Mouse (Mus musculus) hindbrain, embryonic 13.5 days (tissue): ENCODE measurements around the gene Ttc38. TPM values are rescaled to one million over a fixed set of nuclear protein-coding genes. Genes with fewer than 3 reads are reported as not detected.

Experiments
- ATAC-seq: fragments of 200-750 bp; cut with Nextera tagmentation; 2 replicates; pipeline ENCODE4 v1.8.0; 2017; ENCODE audit warnings: moderate TSS enrichment; ENCODE audit not compliant: low FRiP score
- H3K27ac ChIP-seq: fragments of 300-500 bp; sonication (generic); 2 replicates; pipeline ENCODE4 v1.5.1; 2015; ENCODE audit warnings: inconsistent platforms, mild to moderate bottlenecking, moderate library complexity
- H3K27me3 ChIP-seq: fragments of 300-500 bp; sonication (generic); 2 replicates; pipeline ENCODE4 v1.6.1; 2015; ENCODE audit warnings: mild to moderate bottlenecking, inconsistent platforms
- H3K36me3 ChIP-seq: fragments of 300-500 bp; sonication (generic); 2 replicates; pipeline ENCODE4 v1.6.1; 2015; ENCODE audit warnings: mild to moderate bottlenecking, inconsistent platforms
- H3K4me1 ChIP-seq: fragments of 300-500 bp; sonication (generic); replicated peaks from 2 replicates; pipeline ENCODE4 v1.6.1; 2015; ENCODE audit warnings: inconsistent platforms
- H3K4me2 ChIP-seq: fragments of 300-500 bp; sonication (generic); 2 replicates; pipeline ENCODE4 v1.6.1; 2015; ENCODE audit warnings: inconsistent platforms, mild to moderate bottlenecking, moderate library complexity
- H3K4me3 ChIP-seq: fragments of 300-500 bp; sonication (generic); 2 replicates; pipeline ENCODE4 v1.5.1; 2015; ENCODE audit warnings: mild to moderate bottlenecking, inconsistent platforms
- H3K9ac ChIP-seq: fragments of 300-500 bp; sonication (generic); 2 replicates; pipeline ENCODE4 v1.6.1; 2015; ENCODE audit warnings: mild to moderate bottlenecking, inconsistent platforms
- H3K9me3 ChIP-seq: fragments of 300-500 bp; sonication (generic); 2 replicates; pipeline ENCODE4 v1.6.1; 2016; ENCODE audit warnings: inconsistent platforms
- WGBS: fragments of 180-500 bp; shearing (Covaris S2); methylation state at CpG from one replicate; pipeline ENCODE4 v1.1.7; 2015; 5-methylcytosine and 5-hydroxymethylcytosine counted together
- polyA plus RNA-seq: library from polyadenylated mRNA; unstranded; fragments of >200 nt; fragmentation: Nextera tagmentation; extraction: Ambion mirVana; gene quantifications from 2 replicates; pipeline ENCODE4 v1.2.1, GENCODE M21; 2015

Gene Ttc38
- polyA plus RNA-seq = 3.4 and 3.9 TPM in 2 replicates

DNA sequence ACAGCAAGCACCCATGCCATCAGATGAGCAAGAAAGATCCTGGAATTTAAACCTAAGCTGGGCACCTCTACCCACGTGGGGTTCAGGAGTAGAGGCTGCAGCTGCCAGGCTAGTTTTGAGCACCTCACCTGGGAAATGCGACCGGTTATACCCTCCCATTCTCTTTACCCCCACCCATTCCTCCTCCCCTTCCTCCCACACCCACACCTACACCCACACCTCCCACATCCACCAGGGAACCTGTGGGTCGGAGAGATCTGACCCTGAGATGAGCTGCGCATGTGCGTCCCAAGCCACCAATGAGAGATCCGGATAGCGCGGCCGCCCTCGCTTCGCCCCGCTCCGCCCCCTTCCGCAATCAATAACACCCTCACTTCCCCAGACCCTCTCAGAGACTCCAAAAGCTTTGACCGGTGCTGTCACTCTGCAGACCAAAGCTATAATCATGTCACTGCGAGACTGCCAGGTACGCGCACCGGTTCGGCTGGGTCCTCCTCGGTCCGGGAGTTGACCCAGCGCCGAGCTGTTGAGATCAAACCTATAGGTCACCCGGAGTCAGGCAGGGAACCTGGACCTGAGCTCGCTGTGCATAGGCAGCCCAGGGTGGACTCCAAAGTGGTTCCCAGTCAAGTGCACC, at the start of gene Ttc38:
Gene Ttc38, plus strand, starts transcription at position 353 of the 637 bp plus-strand sequence.
- Histone ChIP-seq H3K27ac (no peak within 1 kb of the TSS), H3K36me3 (peaks cover 6% of the 10 kb centered on the region), H3K9ac (peak within 1 kb of the TSS; percentile 77), H3K9me3 (no peaks in the 10 kb centered on the region), H3K4me2 (peak within 1 kb of the TSS; percentile 79), H3K4me1 (peaks cover 12% of the 10 kb centered on the region), H3K27me3 (no peaks in the 10 kb centered on the region), H3K4me3 (peak within 1 kb of the TSS; percentile 60)
- WGBS = under 1% methylated on average over 27 of the region's 27 CpGs
- peak; percentile 92 for ATAC-seq

- WGBS = 91% methylated on average over 4 of the region's 4 CpGs
- H3K27me3 ChIP-seq = 0 out of 2 replicates have a peak, but pooled peaks cover 3% of the 10 kb centered on the region
- H3K4me1 ChIP-seq = no peaks in the 10 kb centered on the region
- H3K4me3 ChIP-seq = no peak overlapping the region
- no peak overlapping the region for H3K27ac ChIP-seq
- H3K9ac ChIP-seq = no peak overlapping the region
- H3K4me2 ChIP-seq = no peak overlapping the region
- H3K36me3 ChIP-seq = no peaks in the 10 kb centered on the region
- H3K9me3 ChIP-seq = no peaks in the 10 kb centered on the region; the same call in 1 of the 2 replicates
- ATAC-seq = no peak
These were observed 49.0 kb upstream of the Ttc38 start for GRCm38 (mm10) chr15:85783146-85783545.

- ATAC-seq = no peak
- Histone ChIP-seq H3K4me1 (no peaks in the 10 kb centered on the region), H3K27ac (no peak overlapping the region), H3K4me3 (no peak overlapping the region), H3K4me2 (no peak overlapping the region), H3K9me3 (no peaks in the 10 kb centered on the region; the same call in 1 of the 2 replicates), H3K9ac (no peak overlapping the region), H3K36me3 (no peaks in the 10 kb centered on the region), H3K27me3 (0 out of 2 replicates have a peak, but pooled peaks cover 3% of the 10 kb centered on the region)
- 96% methylated on average over 3 of the region's 3 CpGs for WGBS
These were observed 47.8 kb upstream of the Ttc38 start for GRCm38 (mm10) chr15:85784341-85784740.

DNA sequence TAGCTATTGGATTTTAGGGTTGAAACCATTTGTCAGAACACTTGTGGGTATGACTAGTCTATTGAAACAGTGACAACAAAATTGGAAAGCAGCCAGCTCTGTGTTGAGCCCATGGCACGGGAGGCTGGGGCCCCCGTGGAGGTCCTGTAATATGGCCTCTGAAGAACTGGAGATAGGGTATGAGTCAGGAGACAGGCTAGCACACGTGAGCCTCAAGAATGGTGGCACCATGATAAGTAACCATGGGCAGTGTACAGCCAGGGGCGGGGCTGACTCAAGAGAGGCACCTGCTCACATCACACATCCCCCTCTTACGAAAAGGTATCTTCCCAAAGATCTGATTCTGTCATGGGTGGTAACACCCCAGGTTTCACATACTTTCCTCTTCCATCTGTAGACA, 45.4 kb upstream of the Ttc38 start:
- Histone ChIP-seq H3K36me3 (no peaks in the 10 kb centered on the region), H3K9me3 (no peaks in the 10 kb centered on the region; the same call in 1 of the 2 replicates), H3K4me1 (no peaks in the 10 kb centered on the region), H3K9ac (no peak overlapping the region), H3K27me3 (0 out of 2 replicates have a peak, but pooled peaks cover 3% of the 10 kb centered on the region), H3K4me3 (no peak overlapping the region), H3K27ac (no peak overlapping the region), H3K4me2 (no peak overlapping the region)
- no peak for ATAC-seq
- WGBS = 82% methylated on average over 5 of the region's 5 CpGs

GRCm38 (mm10) chr15:85787482-85787881, 44.6 kb upstream of the Ttc38 start:
- H3K9ac ChIP-seq = no peak overlapping the region
- no peaks in the 10 kb centered on the region for H3K4me1 ChIP-seq
- H3K9me3 ChIP-seq = no peaks in the 10 kb centered on the region; the same call in 1 of the 2 replicates
- ATAC-seq = no peak
- H3K27ac ChIP-seq = no peak overlapping the region
- 0 out of 2 replicates have a peak, but pooled peaks cover 2% of the 10 kb centered on the region for H3K27me3 ChIP-seq
- H3K4me3 ChIP-seq = no peak overlapping the region
- no peak overlapping the region for H3K4me2 ChIP-seq
- WGBS = 92% methylated on average over 6 of the region's 6 CpGs
- H3K36me3 ChIP-seq = no peaks in the 10 kb centered on the region

DNA sequence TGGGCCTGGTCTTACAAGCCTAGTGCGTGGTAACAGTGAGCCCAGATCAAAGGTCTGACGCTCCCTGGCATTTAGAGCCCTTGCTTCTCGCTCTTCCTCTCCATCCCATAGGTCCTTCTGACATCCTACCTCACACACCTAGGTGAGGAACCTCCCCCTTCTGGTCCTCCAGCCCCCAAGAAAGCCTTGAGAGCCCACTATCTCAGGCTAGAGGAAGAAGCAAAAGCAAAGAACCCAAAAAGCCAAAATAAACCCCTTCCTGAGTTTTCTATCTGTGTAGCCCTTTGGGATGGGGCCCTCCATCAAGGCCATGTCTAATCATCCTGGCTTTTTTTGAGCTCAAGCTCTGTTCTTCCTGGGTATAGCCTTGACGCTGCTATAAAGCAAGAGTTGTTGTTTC, 44.1 kb upstream of the Ttc38 start:
- no peak overlapping the region for H3K27ac ChIP-seq
- H3K4me2 ChIP-seq = no peak overlapping the region
- H3K27me3 ChIP-seq = no peaks in the 10 kb centered on the region
- H3K4me3 ChIP-seq = no peak overlapping the region
- 95% methylated on average over 4 of the region's 4 CpGs for WGBS
- no peak for ATAC-seq
- H3K36me3 ChIP-seq = no peaks in the 10 kb centered on the region
- no peaks in the 10 kb centered on the region for H3K4me1 ChIP-seq
- H3K9ac ChIP-seq = no peak overlapping the region
- no peaks in the 10 kb centered on the region; the same call in 1 of the 2 replicates for H3K9me3 ChIP-seq

DNA sequence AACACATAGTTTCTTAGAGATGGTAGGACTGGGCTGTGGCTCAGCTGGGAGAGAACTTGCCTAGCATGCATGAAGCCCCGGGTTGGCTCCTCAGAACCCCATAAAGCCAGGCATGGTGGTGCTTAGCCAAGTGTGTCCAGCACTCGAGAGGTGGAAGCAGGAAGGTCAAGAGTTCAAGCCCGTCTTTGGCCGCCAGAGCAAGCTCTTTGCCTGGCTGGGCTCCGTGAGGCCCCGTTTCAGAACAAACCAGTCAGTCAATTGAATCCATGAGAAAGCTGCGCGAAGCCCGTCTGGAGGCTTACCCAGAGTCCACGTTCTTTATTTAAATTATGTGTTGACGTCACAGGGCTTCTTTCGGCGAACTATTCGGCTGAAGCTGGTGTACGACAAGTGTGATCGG, 43.5 kb upstream of the Ttc38 start:
- Histone ChIP-seq H3K27ac (no peak overlapping the region), H3K4me1 (no peaks in the 10 kb centered on the region), H3K4me3 (no peak overlapping the region), H3K9me3 (no peaks in the 10 kb centered on the region), H3K9ac (no peak overlapping the region), H3K27me3 (no peaks in the 10 kb centered on the region), H3K36me3 (no peaks in the 10 kb centered on the region), H3K4me2 (no peak overlapping the region)
- WGBS = 81% methylated on average over 16 of the region's 16 CpGs
- no peak for ATAC-seq

DNA sequence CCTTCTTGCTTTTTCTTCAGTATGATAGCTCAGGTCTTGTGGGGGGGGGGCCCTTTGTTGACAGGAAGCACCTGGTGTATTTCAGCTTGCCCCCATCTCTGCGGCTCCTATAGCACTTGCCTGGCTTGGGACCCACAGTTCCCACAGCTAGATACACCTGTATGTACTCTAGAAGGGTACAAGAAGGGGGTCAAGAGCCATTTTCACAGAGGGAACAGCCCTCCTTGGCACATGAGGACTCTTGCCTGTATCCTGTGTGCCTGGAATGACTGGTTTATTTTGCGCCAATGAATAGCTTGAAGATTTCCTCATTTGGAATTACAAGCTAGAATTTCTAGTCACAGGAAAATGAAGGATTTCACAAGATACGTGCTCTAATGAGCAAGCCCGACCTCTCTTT, 40.7 kb upstream of the Ttc38 start:
- no peak overlapping the region for H3K4me2 ChIP-seq
- WGBS = 93% methylated on average over 4 of the region's 4 CpGs
- no peaks in the 10 kb centered on the region for H3K36me3 ChIP-seq
- no peak overlapping the region for H3K27ac ChIP-seq
- H3K9ac ChIP-seq = no peak overlapping the region
- no peak for ATAC-seq
- no peaks in the 10 kb centered on the region for H3K9me3 ChIP-seq
- no peaks in the 10 kb centered on the region for H3K27me3 ChIP-seq
- no peak overlapping the region for H3K4me3 ChIP-seq
- H3K4me1 ChIP-seq = no peaks in the 10 kb centered on the region

DNA sequence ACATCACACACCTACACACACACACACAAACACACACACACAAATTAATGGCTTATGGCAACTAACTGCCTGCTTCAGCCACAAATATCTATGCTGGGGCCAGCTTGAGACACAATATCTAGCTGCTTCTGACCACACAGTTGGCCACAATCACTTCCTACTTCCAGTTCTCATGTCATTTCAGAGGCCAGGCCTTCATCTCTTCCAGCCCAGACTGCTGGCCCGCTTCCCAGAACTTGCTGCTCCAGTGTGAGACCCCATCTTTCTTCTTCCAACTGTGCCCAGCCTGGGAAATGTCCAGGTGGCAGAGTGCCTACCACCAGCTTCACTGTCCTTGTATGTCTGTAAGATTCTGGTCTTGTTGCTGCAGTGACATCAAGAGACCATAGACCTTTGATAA, 39.3 kb upstream of the Ttc38 start:
- Histone ChIP-seq H3K4me2 (no peak overlapping the region), H3K36me3 (no peaks in the 10 kb centered on the region), H3K9me3 (no peaks in the 10 kb centered on the region), H3K4me3 (no peak overlapping the region), H3K27me3 (no peaks in the 10 kb centered on the region), H3K4me1 (no peaks in the 10 kb centered on the region), H3K9ac (no peak overlapping the region), H3K27ac (no peak overlapping the region)
- 88% methylated on average over 1 of the region's 1 CpGs for WGBS
- no peak for ATAC-seq

GRCm38 (mm10) chr15:85795516-85795915, 36.6 kb upstream of the Ttc38 start:
- Histone ChIP-seq H3K27me3 (no peaks in the 10 kb centered on the region), H3K4me2 (no peak overlapping the region), H3K36me3 (no peaks in the 10 kb centered on the region), H3K4me1 (no peaks in the 10 kb centered on the region), H3K9ac (no peak overlapping the region), H3K9me3 (no peaks in the 10 kb centered on the region), H3K27ac (no peak overlapping the region), H3K4me3 (no peak overlapping the region)
- ATAC-seq = no peak
- WGBS = 87% methylated on average over 6 of the region's 6 CpGs

DNA sequence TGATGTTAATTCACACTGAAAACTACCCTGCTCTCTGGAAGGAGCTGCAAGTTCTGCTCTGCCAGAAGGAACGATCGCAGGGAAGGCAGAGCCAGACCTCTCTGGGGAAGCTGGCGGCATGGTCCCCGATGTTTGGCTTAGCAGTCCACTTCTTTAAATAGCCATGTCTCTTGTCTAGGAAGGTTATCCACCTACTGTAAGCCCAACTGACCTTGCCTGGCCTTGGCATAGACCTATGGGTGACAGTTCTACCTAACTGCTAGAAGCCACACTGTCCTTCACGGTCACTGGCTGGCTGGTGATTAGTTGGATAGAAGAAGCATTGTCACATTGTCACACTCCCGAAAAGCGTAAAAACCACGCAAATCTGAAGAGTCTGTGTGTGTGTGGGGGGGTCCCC, 33.4 kb upstream of the Ttc38 start:
- WGBS = 95% methylated on average over 8 of the region's 8 CpGs
- Histone ChIP-seq H3K36me3 (no peaks in the 10 kb centered on the region), H3K27ac (no peak overlapping the region), H3K9me3 (no peaks in the 10 kb centered on the region), H3K4me3 (no peak overlapping the region), H3K9ac (no peak overlapping the region), H3K27me3 (no peaks in the 10 kb centered on the region), H3K4me1 (0 out of 2 replicates have a peak, but pooled peaks cover 2% of the 10 kb centered on the region), H3K4me2 (no peak overlapping the region)
- no peak for ATAC-seq

DNA sequence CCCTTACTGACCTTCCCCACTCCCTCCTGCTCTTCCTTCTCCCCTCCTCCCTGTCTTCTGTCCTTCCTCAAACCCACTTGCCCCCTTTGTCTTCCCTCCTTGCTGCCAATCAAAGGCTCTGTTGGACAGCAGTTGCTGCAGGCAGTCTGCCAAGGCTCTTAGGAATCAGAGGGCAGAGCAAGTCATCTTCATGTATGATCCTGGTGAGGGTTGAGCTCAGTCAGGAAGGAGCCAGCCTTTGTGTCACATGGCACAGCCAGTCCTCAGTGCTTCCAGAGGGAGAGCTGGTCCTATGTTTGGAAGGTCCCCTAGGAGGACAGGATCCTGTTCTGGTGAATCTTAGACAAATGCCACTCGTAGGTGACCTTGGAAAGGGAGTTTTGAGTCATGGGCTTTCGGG, 29.2 kb upstream of the Ttc38 start:
- 85% methylated on average over 2 of the region's 2 CpGs for WGBS
- Histone ChIP-seq H3K9me3 (no peaks in the 10 kb centered on the region), H3K27ac (no peak overlapping the region), H3K4me2 (no peak overlapping the region), H3K27me3 (no peaks in the 10 kb centered on the region), H3K36me3 (no peaks in the 10 kb centered on the region), H3K9ac (no peak overlapping the region), H3K4me3 (no peak overlapping the region), H3K4me1 (0 out of 2 replicates have a peak, but pooled peaks cover 2% of the 10 kb centered on the region)
- no peak for ATAC-seq

DNA sequence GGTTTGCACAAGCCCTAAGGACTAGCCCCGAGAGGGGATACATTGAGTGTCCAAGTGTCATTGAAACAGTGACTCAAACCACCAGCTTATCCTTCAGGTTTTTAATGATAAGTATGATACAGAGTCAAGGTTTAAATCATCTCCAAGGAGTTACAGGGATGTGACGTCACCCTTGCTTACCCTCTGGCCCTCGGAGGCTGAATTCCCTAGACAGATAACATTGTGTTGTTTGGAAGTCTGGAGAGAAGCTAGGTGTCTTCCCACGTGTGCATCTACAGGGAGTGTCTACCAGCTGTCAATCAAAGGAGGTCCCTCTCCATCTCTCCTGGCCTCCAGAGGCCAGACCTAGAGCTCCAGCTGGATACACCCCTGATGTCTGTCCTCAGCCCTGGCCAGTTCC, 25.2 kb upstream of the Ttc38 start:
- ATAC-seq = no peak
- WGBS = 84% methylated on average over 4 of the region's 4 CpGs

More for the DNA sequence above, 25.2 kb upstream of the Ttc38 start:
- no peak overlapping the region for H3K9ac ChIP-seq
- peaks cover 12% of the 10 kb centered on the region for H3K4me1 ChIP-seq
- H3K4me2 ChIP-seq = no peak overlapping the region
- H3K27me3 ChIP-seq = no peaks in the 10 kb centered on the region
- H3K27ac ChIP-seq = no peak overlapping the region
- no peaks in the 10 kb centered on the region for H3K9me3 ChIP-seq
- H3K36me3 ChIP-seq = no peaks in the 10 kb centered on the region
- H3K4me3 ChIP-seq = no peak overlapping the region
